Mouse (Mus musculus) megakaryocyte progenitor cell, adult 5-6 weeks (primary cell): Measurements from ENCODE around the gene Rnasek. TPM values are rescaled to one million over a fixed set of nuclear protein-coding genes. Genes with fewer than 3 reads are reported as not detected.
A peak's percentile ranks its signal among the peaks of the same experiment; 100 is the strongest.

Source experiments
- ATAC-seq: replicated peaks from 2 replicates; pipeline ENCODE4 v1.8.0; 2016; ENCODE audit warnings: mild to moderate bottlenecking, moderate TSS enrichment, inconsistent platforms; ENCODE audit not compliant: poor library complexity
- total RNA-seq, 2 experiments: library from RNA; stranded (forward) in 1 of 2; stranded (reverse) in 1 of 2; fragments of 157-497, 149-512 nt in 1 of 2; fragments of 200-1000 nt in 1 of 2; gene quantifications; 2 replicates each; pipeline versions ENCODE4 v1.2.3 to v1.2.4; 2015 to 2017

The Rnasek gene
- total RNA-seq, 2 experiments from 2014 or later, result 29.4 to 134 TPM

DNA sequence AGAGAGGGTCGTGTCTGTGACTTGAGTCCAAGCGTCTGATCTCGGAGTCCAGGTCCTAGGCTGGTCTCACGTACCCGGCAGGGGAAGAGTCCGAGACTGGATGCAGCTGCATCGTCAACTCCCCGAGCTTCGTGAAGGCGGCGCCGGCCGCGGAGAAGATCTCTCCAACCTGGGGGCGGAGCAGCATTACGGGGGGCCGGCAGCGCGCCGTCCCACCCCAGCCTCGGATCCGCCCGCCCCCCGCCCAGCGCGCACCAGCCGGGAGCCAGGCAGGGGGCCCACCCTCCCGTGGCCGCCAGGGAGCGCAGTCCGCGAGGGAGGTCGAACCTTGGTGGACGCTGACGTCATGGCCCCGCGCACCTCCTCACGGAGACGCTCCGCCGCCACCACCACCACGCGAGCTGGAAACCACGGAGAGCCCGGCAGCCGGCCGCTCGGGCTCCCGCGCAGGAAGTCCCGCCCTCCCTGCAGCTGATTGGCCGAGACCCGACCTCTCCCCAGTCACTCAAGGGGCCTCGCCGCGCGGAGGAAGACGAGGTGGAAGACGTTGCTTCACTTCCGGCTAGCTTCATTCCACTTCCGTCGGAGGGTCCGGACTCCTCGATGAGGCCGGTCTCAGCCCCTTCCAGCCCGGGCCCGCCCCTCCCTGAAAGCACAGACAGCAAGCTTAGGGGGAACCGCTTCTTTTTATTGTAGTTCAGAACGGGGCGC lies 2.0 kb downstream of the Rnasek start, which contains the start of gene 0610010K14Rik:
Gene 0610010K14Rik, minus strand, starts transcription at position 458 of the 711 bp plus-strand sequence.
- peak; percentile 88 for ATAC-seq

- ATAC-seq, result no peak
Observed at GRCm38 (mm10) chr11:70236717-70237116, 2.9 kb downstream of the Rnasek start.

- ATAC-seq, result no peak
Observed at GRCm38 (mm10) chr11:70235254-70235900, 4.3 kb downstream of the Rnasek start.

DNA sequence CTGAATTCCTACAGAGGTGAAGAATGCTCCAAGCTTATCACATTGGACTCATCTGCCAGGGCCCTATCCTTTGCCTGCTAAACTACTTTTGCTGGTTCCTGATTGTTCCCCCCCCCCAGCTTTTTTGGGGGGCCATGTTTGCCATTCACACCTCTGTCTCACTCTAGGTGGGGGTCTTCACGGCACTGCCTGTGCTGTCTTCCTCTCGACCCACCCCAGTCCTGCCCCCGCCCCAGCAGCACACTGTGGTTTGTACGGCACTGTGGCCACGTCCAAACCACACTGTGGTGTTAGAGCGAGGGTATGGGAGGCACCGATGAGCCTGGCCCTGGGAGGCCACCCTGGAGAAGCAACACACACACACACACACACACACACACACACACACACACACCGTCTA lies 5.1 kb downstream of the Rnasek start:
- no peak for ATAC-seq

GRCm38 (mm10) chr11:70234037-70234436 lies 5.6 kb downstream of the Rnasek start:
- ATAC-seq, result no peak

- no peak for ATAC-seq
Observed at GRCm38 (mm10) chr11:70233016-70233415, 6.6 kb downstream of the Rnasek start.

DNA sequence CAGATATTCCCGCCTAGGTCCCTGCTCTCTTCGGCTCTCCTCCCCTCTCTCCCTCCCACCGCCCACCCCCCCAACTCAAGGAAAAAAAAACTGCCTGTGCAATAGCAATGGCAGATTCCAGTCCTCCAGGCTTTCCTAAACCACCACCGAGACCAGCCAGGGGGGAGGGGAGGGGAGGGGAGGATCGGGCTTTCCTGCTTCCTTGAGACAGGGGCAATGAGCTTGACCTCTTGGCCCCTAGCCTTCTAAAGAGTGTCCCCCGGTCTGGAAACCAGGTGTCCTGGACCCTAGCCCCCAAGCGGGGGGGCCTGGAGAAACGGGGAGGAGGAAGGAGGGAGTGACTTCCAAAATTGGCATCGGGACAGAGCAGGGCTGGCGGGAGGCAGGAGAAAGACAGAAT lies 7.1 kb downstream of the Rnasek start:
- no peak for ATAC-seq

GRCm38 (mm10) chr11:70230239-70230727 lies 9.4 kb downstream of the Rnasek start:
- peak; percentile 89 for ATAC-seq

DNA sequence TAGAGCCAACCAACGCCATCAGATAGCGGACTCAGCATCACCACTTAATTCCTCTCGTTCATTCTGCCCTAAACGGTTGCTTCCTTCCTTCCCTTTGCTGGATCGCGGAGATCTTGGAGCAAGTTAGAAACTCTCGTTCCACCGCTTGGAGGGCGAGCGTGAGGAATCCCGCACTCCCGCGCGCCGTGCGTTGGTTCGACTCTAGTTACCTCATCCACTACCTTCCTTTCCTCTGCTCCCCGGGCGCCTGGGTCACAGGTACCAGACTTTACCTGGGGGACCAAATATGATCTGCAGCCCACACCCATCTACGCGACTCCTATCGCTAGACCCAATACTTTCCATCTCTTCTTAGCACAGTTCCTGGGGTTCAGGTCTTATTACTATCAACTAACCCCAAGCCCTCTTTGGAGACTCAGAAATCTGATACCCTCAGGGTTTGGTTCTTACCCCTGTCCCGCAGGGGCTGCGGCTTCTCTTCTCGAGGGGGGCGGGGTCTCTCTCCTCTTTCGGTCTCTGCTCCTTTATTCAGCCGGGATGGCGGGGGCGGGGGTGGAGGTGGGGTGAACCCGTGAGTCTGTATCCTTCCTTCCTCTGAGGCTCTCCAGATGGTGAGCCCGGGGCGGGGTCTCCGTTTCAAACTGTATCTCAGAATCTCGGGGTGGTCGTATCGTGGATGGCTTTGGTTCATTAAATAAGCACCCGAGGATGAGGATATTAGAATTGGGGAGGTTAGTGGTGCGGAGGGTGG lies 10.2 kb downstream of the Rnasek start, which contains the start of gene Bcl6b:
Gene Bcl6b, minus strand, starts transcription at position 539 of the 751 bp plus-strand sequence.
- no peak for ATAC-seq

DNA sequence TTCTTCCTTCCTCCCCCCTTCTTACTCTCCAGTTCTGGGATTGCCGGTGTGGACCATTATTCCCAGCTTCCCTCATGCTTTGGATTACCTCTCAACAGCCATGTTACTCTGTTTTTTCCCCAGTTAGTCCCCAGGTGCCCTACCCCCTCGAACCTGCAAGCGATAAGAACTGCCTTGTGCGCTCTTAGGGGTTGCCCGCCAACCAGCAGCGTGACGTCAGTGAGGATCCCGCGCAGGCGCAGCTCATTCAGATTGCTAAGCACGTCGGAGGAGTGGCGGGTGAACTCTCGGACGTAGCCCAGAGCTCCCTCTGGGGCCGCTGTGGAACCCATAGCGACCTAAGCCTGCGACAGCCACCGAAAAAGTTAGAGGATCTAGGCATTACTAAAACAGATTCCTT lies 10.8 kb downstream of the Rnasek start:
- peak; percentile 73 for ATAC-seq

DNA sequence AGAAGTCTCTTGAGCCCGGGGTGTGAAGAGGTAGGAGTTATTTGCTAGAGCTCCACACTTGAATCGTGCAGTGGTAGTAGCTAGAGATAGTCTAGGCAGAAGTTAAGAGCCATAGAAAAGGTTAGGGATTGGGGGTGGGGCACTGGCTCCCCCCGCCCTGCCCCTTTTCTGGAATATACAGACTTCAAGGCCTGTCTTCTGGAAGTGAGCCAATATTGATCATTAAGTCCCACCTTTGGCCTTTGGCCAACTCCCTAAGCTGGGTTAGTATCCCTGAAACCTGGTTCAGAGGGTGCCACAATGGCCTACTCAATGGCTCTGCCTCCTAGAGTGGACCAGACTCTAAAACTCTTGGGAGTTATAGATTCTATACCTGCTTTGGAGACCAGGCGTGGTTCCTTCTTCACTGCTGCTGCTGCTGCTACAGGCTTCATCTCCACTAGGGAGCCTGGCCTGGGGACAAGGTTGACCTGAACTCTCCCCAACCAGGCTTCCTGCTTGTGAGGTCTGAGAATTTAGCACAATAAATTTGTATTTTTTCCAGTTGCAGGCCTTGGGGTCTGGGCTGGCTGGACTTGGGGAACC lies 11.9 kb downstream of the Rnasek start:
- no peak for ATAC-seq

GRCm38 (mm10) chr11:70227126-70227525 lies 12.5 kb downstream of the Rnasek start:
- ATAC-seq, result no peak

- no peak for ATAC-seq
Observed at GRCm38 (mm10) chr11:70226602-70226890, 13.1 kb downstream of the Rnasek start.

DNA sequence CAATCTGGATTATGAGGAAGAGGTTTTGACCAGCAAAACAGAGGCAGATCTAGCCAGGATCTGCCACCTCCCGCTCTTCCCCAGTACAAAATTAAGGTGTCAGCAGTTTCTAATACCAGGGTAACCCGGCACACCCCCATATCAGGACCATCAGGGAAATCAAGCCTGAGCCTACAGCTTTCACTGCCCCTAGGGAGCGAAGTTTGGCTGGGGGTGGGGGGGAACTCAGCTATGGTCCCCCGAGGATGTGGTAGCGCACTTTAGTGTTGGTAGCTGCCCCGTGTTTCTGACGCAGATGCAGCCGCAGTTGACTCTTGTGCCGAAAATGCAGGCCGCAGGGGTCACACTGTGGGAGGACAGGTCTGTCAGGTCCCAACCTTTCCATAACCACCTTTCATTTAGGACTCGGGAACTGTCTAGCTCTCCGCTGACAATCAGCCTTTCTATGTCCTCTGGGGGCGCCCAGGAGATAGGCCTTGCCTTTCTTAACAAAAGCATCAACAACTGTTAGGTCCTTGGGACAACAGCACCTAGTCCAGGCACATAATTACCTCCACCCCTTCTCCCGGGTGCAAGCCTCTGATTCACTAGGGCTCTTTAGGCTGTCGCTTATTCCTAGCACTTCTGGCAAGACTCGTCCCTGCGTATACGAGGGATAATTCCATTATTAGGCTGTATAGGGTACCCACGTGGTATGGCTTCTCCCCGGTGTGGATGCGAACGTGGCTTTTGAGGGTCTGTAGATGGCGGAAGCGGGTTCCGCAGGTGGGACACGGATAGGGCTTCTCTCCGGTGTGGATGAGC lies 13.6 kb downstream of the Rnasek start:
- ATAC-seq, result no peak

- ATAC-seq, result no peak
Observed at GRCm38 (mm10) chr11:70223724-70224123, 15.9 kb downstream of the Rnasek start.

- ATAC-seq, result peak; percentile 68
Observed at GRCm38 (mm10) chr11:70221603-70222500, 17.8 kb downstream of the Rnasek start.

GRCm38 (mm10) chr11:70220731-70221602 lies 18.7 kb downstream of the Rnasek start, which contains the start of gene Slc16a13:
Gene Slc16a13, minus strand, starts transcription at chr11:70221064.
- peak; percentile 79 for ATAC-seq

DNA sequence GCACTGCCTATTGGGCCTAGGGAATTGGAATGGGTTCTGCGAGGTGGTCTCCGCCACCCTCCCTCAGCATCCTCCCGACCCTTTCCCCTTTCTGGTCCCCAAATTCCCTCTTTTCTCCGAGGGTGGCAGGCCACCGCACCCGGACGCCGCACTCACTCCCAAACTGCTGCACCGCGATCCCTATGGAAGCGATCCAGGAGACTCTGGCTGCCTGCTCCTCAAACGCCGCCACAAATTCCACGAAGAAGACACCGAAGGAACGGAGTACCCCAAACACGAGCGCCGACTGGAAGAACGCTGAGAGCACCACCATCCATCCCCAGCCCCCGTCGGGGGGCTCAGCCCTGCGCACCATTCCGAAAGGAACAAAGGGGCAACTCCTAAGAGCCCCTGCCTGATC lies 19.3 kb downstream of the Rnasek start:
- no peak for ATAC-seq
